Mouse (Mus musculus) cortical plate, adult 2 months (tissue): ENCODE results near the gene B4galt5.

ENCODE experiments used
- CTCF ChIP-seq: fragments of 200-500 bp; IDR thresholded peaks from 2 replicates; pipeline ENCODE4 v1.5.1; 2011; ENCODE audit warnings: mild to moderate bottlenecking, control low read depth, low read length; ENCODE audit not compliant: insufficient read depth; ENCODE audit errors: extremely low read depth
- POLR2A ChIP-seq: fragments of 200-500 bp; IDR thresholded peaks from 2 replicates; pipeline ENCODE4 v1.6.1; 2011; ENCODE audit warnings: mild to moderate bottlenecking, low read length, control low read depth; ENCODE audit not compliant: insufficient read depth; ENCODE audit errors: extremely low read depth

DNA sequence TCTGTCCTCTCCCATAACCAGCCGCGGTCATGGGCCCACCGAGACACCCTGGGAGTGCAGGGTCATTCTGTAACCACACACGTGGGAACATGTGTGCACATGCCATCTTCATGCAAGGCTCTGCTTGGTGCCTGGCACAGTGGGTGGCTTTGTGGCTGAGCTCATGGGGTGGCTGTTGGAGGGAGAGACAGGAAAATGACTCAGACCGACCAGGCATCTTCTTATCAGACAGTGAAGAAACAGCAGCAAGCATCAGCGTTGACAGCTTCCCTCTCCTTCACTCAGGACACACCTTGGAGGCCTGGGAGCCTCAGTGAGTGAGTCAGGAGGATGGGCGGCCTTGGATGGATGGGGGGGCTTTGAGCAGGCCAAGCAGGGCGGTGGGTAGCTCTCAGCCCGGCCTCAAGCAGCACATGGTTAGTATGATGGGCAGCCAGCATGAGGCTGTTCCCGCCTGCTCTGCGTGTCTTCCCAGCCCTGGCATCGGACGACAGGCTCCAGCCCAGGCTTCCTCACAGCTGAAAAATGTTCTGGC is 75.7 kb downstream of the B4galt5 start:
- no peak for TF ChIP-seq CTCF
- TF ChIP-seq POLR2A, result no peak
